Mouse (Mus musculus): ENCODE data around the gene Arhgap24.

Gene Arhgap24

DNA sequence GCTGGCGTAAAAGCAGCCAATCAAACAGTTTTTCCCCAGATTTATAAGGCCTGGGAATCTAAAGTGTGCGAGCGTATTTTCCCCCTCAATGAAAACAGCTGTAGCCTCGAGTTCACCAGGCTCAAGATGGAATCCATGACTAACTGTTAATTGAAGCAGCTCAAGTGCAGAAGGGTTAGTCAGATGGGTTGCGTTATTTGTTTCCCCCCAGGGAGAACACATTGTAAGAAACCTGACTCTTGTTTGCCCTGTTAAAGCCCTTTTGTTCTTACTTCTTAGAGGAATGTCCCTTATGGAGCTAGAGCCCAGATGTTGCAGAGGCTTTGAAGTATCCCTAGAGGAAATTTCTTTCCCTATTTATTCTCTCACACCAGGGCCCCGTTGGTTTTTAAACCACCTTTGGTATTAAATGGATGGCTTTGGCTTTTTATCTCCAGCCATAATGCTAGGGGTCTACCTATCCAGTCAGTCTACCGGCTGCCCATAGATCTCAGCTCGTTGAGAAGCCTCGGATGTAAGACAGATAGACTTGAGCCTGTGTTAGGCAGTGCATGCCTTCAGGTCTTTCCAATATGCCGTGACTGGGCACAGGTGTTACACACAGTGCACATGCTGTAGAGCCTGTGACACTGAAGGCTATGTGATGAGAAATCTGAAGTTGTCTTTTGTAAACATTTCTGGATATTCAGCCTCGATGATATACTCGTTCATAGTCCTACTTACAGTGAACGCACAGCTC lies 184.0 kb downstream of the Arhgap24 start:
- in situ Hi-C loops (cut with MboI; ENCODE audit: unreplicated experiment in 2 of 2): no loop called here

DNA sequence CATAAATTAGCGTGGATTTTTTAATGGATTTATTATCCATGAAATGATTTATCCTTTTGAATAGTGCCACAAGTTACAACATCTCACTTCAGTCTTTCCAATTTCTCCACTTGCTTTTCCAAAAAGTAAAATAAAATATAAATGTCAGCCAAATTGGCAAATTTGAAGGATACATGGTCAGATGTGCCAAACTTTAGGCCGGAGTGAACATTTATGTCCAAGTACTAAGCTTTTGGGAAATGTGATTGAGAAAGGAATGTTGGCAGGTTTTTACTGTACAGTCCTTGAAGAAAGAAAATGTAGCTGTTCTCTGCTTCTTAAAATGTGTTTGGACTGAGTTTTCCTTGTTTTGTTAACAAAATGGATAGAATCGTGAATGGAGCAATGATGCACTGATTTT lies 185.7 kb downstream of the Arhgap24 start:
- in situ Hi-C loops (cut with MboI; ENCODE audit: unreplicated experiment in 2 of 2): no loop called here

DNA sequence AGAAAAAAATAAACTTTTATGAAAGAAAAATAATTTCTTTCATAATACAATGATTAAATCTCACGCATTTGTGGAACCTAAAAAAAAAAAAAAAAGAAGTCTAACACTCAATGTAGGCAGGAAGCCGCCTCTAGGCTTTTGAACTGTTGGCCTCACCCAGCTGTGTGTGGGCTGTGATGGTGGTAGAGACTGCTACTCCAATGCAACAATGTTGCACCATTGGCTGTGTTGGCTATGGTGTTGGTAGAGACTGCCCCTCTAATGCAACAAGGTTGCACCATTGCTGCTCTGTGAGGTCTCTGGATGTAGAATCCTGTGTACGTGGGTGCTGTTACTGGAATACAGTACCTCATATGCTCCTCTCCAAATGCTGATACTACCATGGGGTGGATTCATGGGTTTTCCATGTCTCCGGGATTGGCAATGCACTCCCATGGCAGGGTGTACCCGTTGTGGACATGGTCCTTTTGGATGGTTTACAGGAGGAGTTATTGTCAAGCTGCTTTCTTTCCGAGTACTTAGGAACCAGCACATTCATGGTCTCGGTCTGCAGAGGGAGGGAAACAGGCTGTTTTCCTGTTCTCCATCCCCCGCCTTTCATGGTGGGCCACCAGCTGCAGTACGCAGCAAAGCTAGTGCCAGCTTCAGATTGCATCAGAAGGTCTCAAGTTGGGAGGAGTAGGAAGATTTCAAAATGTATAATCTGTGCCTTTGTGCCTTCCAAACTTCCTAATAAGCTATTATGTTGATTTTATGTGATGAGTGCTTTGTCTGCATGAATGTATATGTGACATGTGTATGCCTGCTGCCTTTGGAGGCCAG lies 186.8 kb downstream of the Arhgap24 start:
- in situ Hi-C loops (cut with MboI; ENCODE audit: unreplicated experiment in 2 of 2): no loop called here

DNA sequence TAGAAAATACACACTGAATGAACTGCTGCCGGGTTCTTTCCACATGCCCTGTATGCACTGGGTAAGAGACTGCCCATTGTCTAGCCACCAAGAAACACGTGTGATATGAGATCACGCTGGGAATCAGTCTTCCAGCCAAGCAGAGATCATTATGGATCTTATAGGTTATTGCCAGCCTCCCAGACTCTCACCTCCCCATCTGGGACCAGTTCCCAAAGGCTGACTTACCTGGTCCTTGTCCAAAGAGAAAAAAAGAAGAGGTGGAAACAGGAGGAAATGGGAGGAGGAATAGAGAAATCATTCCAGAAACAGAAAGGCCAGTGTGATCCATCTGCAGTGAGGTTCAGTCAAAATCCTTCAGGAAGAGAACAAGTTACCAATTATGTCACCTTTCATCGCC lies 189.0 kb downstream of the Arhgap24 start:
- in situ Hi-C loops (cut with MboI; ENCODE audit: unreplicated experiment in 2 of 2): no loop called here

DNA sequence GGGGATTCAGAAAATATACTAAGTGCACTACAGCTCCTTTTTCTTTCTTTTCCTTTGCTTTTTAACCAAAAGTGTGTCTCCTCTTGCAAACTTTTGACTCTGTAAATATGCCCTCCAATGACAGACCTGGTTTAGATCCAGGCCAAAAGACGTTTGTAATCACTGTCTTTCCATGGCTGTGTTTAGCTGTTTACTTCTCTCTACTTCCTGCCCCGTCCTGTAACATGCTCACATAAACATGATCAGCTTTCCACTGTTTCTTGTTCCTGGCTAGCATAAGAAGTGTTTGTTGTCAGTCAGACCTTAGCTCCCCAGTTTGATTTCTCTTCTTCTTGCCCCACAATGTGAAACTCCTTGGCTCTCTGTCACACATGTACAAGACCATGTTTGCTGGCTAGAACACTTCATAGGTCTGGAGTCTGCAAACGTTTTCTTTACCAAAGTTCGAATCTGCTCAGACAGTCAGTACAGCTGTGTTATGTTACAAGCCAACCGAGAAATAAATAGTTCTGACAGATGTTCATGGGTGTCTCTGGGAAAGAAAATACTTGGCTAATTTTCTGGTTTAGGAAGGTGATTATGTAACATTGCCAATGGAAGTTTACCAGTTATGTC lies 189.6 kb downstream of the Arhgap24 start:
- in situ Hi-C loops (cut with MboI; ENCODE audit: unreplicated experiment in 2 of 2): no loop called here

DNA sequence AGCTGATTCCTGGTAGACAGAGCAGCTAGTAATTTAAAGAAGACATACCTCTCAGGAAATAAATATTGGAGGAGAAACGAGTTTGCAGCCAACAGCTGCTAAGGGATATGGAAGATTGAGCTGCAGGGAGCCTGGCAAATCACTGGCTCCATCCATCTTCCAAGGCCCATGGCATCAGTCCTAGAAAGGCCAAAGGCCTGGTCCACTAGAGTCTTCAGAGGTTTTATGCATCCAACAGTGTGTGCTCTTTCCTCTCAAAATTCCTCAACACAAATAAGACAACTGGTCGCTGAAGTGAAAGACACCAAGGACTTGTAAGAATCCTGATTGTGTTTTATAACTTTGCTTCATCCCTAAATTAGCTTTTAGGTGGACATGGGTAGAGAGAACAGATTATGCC lies 194.1 kb downstream of the Arhgap24 start:
- in situ Hi-C loops (cut with MboI; ENCODE audit: unreplicated experiment in 2 of 2): loop anchor here in 1 of 2 experiments (25.0 kb wide), 1 partner anchor 1262 kb away; no protein-coding TSS in a partner anchor

DNA sequence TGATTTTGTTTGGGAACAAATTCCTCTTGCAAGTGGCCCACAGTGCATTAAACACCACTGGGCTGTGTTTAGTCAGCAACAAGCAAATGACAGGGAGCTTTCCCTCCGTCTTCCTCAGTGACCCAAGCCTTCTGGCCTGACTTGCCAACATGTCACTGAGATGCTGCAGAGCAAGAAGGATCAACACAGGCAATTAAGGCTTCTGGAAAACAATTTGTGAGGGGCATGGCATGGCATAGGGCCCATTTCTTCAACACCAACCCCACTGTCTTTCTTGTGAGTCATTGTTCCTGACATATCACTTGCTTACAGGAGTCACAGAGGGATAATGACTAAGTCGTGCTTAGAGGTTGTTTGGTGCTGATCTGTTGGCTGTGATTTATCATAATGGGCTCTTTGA lies 196.0 kb downstream of the Arhgap24 start:
- in situ Hi-C loops (cut with MboI; ENCODE audit: unreplicated experiment in 2 of 2): loop anchor here in 1 of 2 experiments (25.0 kb wide), 1 partner anchor 1260 kb away; no protein-coding TSS in a partner anchor

DNA sequence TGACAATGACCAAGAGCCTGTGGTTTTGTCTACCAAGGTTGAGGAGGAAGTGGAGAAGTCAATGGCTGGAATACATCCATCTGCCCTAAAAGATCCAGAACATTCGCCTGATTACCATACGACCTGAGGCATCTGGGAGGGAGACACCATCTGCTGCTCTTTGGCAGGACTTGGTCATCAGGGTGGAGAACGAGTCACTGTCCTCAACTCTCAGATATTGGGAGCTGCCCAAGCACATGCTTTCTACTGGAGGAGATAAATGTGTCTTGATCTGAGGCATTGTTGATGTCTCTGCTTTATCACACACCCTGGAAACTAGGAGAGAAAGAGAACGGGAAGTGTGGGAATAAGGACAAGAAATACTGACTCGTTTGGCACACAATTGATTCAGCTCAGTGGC lies 206.5 kb downstream of the Arhgap24 start:
- in situ Hi-C loops (cut with MboI; ENCODE audit: unreplicated experiment in 2 of 2): loop anchor here in 1 of 2 experiments (25.0 kb wide), 1 partner anchor 1250 kb away; no protein-coding TSS in a partner anchor

DNA sequence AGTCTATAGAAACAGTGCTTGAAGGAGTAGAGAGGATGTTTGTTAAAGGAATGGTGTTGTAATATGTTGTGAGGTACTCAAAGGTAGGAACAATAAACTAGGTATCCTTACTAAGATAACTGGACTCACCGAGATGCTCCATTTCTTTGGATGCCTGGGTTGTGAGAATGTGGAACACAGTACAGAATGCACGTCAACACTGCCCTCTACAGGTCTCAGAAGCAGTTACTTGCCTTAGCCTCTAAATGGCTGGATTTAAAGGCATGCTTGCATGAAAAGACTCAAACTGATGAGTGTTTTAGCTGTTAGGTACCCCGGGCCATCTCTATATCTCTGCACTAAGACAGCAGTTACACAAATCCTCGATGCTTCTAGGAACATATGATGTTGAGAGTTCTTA lies 211.3 kb downstream of the Arhgap24 start:
- in situ Hi-C loops (cut with MboI; ENCODE audit: unreplicated experiment in 2 of 2): loop anchor here (5.0 to 25.0 kb wide), 5 partner anchors 195 to 1245 kb away; no protein-coding TSS in a partner anchor

DNA sequence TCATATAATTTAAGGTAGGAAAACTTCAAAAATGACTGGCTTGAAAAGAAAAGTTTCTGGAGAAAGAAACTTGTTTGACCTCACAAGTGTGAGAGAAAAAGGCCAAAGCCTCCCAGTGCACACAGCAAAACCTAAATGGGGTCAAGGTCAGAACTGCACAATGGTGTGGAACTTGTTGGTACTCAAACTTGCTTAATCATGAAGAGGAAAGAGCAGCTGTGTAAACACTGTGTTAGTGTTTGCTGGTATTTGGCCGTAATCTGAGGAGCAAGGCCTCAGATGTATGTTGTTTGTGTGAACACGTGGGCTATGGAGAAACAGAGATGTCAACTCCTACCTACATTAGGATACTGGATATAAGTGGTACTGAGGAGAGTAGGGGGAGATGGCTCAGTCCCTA lies 212.0 kb downstream of the Arhgap24 start:
- in situ Hi-C loops (cut with MboI; ENCODE audit: unreplicated experiment in 2 of 2): loop anchor here (5.0 to 25.0 kb wide), 5 partner anchors 196 to 1244 kb away; no protein-coding TSS in a partner anchor

DNA sequence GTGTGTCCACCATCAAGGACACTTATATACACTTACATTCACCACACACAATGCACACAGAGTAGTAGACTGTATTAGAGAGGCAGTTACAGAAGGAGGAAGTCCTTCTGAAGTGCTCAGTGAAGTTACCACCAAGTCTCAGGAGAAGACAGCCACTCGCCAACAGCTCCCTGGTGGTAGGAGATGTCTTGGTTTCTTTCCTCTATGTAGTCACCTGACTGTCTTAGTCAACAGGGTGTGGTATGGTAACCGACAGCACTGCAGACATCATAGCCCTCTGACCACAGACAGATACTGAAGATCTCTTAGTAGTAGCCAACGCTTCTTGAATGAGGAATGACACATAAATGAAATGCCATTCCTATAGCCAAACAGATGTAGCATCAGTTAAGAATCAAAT lies 212.7 kb downstream of the Arhgap24 start:
- in situ Hi-C loops (cut with MboI; ENCODE audit: unreplicated experiment in 2 of 2): loop anchor here (5.0 to 25.0 kb wide), 5 partner anchors 197 to 1243 kb away; no protein-coding TSS in a partner anchor

DNA sequence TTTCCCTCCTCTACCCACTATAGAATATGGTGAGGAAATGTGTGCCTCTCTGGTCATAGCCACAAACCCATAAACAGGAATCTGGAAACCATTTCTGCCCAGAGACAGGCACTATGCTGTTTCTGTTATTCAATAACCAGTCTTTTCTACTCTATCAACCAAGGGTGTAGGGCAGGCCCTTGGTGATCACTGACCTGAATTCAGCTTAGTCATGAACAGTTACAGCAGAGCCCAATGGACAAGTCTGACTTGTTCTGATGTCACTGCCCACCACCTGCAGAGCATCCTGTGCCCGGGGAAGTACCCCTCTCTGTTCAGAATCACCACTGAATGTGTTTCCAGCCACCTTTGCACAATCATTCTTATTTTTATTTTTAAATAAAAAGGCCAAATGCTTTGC lies 216.6 kb downstream of the Arhgap24 start:
- in situ Hi-C loops (cut with MboI; ENCODE audit: unreplicated experiment in 2 of 2): loop anchor here (10.0 to 25.0 kb wide), 2 partner anchors 273 to 1240 kb away; no protein-coding TSS in a partner anchor

DNA sequence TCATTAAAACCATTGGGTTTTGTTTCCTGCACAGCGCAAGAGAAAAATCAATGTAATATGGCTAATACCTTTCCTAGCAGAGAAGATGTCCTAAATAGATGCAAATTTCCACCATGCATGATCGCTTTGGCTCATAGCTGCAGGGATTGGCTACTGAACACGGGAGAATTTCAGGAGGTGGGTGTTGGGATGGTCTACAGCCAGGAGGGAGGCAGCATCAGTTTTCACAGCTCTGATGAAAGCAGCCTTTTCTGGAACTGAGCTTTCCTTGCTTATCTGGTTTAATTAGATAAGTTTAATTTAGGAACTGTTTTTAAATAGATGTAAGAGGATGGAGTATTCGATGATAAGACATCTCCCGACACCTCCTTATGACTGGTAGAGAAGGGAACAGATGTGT lies 217.2 kb downstream of the Arhgap24 start:
- in situ Hi-C loops (cut with MboI; ENCODE audit: unreplicated experiment in 2 of 2): loop anchor here (10.0 to 25.0 kb wide), 2 partner anchors 274 to 1239 kb away; no protein-coding TSS in a partner anchor

DNA sequence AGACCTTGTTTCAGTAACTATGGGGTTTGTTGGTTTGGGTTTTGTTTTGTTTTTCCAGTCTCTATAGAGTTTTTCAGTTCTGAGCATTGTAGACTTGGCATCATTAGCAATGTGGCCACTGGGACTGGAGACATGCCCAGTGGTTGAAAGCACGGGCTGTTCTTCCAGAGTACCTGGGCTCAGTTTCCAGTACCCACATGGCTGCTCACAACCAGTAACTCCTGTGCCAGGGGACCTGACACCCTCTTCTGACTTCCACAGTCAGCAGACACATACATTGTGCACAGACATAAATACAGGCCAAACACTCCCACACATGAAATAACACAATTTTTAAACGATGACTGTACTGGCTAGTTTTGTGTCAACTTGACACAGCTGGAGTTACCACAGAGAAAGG lies 217.7 kb downstream of the Arhgap24 start:
- in situ Hi-C loops (cut with MboI; ENCODE audit: unreplicated experiment in 2 of 2): loop anchor here (10.0 to 25.0 kb wide), 2 partner anchors 274 to 1238 kb away; no protein-coding TSS in a partner anchor

DNA sequence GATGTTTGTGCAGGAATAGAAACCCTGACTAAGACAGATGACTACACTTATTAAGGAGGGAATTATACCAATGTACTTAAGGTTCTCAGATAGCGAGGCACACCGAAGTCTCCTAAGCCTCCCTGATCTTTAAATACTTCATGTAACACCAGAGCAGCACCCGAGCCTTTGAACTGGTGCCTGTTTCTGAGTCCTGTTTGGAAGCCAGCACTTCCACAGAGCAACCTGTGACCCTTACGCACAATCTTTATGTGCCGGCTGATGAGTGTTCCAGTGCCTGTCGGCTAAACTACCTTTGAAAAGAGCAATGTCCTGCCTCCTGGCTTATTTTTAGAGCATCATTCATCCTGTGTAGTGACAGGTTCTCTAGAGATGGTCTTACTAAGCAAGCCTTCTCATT lies 221.4 kb downstream of the Arhgap24 start:
- in situ Hi-C loops (cut with MboI; ENCODE audit: unreplicated experiment in 2 of 2): loop anchor here in 1 of 2 experiments (25.0 kb wide), 1 partner anchor 960 kb away; the partner anchor contains the start of gene 1700016H13Rik

DNA sequence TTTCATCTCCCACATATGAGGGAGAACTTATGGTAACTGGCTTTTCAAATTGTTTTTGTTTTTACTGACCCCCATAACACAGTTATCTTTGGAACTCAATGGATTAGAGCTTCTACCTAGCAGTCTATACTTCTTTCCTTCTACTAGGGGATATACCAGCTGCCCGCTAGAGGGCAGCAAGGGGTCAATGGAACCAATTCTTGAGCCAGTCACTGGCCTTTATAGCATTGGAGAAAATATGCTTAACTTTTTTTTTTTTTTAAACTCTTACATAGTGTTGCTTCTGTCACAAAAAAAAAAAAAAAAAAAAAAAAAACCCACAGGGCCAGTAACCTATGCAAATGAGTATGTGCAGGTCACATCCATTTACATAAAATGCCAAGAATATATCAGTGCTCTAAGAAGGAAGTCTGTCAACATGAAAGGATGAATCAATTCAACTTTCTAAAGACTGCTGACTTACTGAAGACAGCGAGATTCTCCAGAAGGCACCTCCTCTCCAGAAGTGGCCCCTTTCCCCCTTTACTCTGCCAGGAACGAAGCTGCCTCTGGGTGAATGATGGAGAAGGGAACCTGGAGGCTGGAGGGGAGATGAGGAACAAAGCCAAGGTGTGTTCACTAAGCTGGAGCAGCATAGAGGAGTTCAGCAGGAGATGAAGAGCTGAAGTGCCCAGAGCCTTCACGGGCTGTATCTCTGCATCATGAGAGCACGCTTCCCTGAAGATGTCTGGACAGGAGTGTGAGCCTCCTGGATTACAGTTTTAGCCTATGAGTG lies 222.3 kb downstream of the Arhgap24 start:
- in situ Hi-C loops (cut with MboI; ENCODE audit: unreplicated experiment in 2 of 2): loop anchor here in 1 of 2 experiments (25.0 kb wide), 1 partner anchor 959 kb away; the partner anchor contains the start of gene 1700016H13Rik

DNA sequence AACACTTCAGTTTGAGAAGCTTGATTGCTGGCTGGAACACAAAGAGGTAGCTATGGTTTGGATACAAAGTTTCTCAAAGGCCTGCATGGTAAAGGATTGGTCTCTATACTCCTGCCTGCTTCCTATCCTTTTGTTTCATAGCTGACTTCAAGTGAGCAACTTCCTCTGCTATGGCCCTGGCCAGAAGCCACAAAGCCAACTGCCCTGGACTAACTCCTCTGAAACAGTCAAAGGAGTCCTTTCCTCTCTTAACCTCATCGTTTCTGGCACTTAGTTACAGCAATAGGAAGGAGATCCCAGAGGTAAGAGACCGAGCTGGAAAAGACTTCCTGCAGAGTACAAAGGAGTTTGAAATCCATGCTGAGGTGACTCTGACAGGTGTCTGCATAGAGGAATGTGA lies 224.0 kb downstream of the Arhgap24 start:
- in situ Hi-C loops (cut with MboI; ENCODE audit: unreplicated experiment in 2 of 2): loop anchor here in 1 of 2 experiments (25.0 kb wide), 1 partner anchor 957 kb away; the partner anchor contains the start of gene 1700016H13Rik

DNA sequence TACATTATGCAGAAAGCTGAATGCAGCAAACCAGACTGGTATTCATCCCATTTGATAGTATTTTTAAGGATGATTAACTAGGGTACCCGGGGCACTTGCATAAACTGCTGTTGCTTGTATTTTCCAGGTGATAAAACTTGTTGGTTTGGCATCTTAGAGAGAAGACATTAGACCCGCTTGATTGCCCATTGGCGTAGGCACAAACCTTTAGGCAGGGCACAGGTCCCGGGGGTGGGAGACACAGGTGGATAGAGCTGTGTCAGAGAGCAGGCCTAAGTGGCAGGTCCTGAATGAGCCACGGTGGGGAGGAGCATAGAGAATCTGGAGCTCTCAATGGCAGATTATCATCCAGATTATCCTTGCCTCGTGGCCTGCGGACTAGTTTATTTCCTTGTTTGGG lies 229.1 kb downstream of the Arhgap24 start:
- in situ Hi-C loops (cut with MboI; ENCODE audit: unreplicated experiment in 2 of 2): loop anchor here in 1 of 2 experiments (25.0 kb wide), 1 partner anchor 952 kb away; the partner anchor contains the start of gene 1700016H13Rik

DNA sequence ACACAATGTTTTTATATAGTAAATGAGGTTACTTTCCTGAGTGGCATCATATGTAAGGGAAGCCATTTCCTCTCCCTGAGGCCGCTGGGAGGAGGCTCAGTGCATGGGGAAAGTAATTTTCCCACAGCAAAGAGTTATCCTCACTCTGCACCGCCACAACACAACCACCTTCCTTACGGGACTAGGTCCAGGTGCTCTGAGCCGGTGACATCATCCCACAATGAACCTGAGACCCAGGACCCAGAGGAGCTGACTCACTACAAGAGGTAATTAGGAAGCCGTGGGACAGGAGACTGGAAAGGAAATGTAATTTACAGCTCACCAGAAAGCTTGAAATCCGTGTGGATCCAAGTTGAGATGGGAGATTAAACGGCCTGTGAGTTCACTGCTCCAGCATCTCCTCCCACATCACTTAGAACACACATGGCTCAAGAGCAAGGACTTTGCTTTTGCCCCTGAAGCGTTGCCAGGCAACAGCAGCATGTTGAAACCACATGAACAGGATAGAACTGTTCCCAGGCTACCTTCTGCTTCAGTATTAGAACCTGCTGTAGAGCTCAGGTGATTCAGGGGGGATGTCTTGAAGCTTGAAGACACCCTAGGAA lies 238.3 kb downstream of the Arhgap24 start:
- in situ Hi-C loops (cut with MboI; ENCODE audit: unreplicated experiment in 2 of 2): loop anchor here in 1 of 2 experiments (25.0 kb wide), 1 partner anchor 943 kb away; the partner anchor contains the start of gene 1700016H13Rik

All from v-Abl transformed pro-B cells (cell line).